Mouse (Mus musculus): Measurements from ENCODE around the gene Dhx36. TPM values are rescaled to one million over a fixed set of nuclear protein-coding genes. Genes with fewer than 3 reads are reported as not detected.

Gene Dhx36
- polyA plus RNA-seq, 1 experiment from 2014 or later, result 27.6 TPM

Other genes starting within 250 kb of the Dhx36 start
- 4.6 and 4.8 TPM in 2 replicates for gene Arhgef26, start 168.7 kb downstream of the Dhx36 start, polyA plus RNA-seq (2016; fragmentation: Nextera tagmentation; extraction: Ambion mirVana)
- gene Gpr149, start 98.1 kb upstream of the Dhx36 start, polyA plus RNA-seq (2016; fragmentation: Nextera tagmentation; extraction: Ambion mirVana), result not detected in 2 replicates

Measured in heart, embryonic 10.5 days (tissue).